Mouse (Mus musculus): ENCODE measurements around the gene Rad23b. TPM values are rescaled to one million over a fixed set of nuclear protein-coding genes. Genes with fewer than 3 reads are reported as not detected.
"Not testable (repeated sequence)": the region's sequence is repeated elsewhere in the genome, so short reads cannot be mapped to it uniquely, and the experiment has no call there.

The Rad23b gene
- polyA plus RNA-seq, 2 experiments: 37.3 to 49.2 TPM

GRCm38 (mm10) chr4:55406558-55406957 is 56.7 kb downstream of the Rad23b start:
- WGBS (ENCODE audit: insufficient replicate concordance): 82% methylated on average over 1 of the region's 1 CpGs
- Histone ChIP-seq H3K4me3 (ENCODE audit: insufficient read depth in 1 of 2, low read depth in 2 of 2, low read length in 2 of 2) (no peak overlapping the region), H3K36me3 (replicated peaks; ENCODE audit: control insufficient read depth, insufficient read depth, low read depth) (no peaks in the 10 kb centered on the region), H3K27me3 (ENCODE audit: control insufficient read depth, insufficient read depth, low read length) (no peaks in the 10 kb centered on the region), H3K9ac (replicated peaks) (no peak overlapping the region), H3K27ac (no peak overlapping the region), H3K9me3 (ENCODE audit: control insufficient read depth, low read length) (no peaks in the 10 kb centered on the region), H3K4me1 (replicated peaks; ENCODE audit: control insufficient read depth in 2 of 2, insufficient read depth in 2 of 2, low read length in 1 of 2) (peaks cover 0 to 10% of the 10 kb centered on the region in 2 experiments; a peak in 2 of 4 replicates), H3K4me2 (ENCODE audit: low read depth) (no peak overlapping the region)
- ATAC-seq (ENCODE audit: insufficient read depth) (no peak), DNase-seq (ENCODE audit: low read depth in 3 of 3, low spot score in 3 of 3) (no peak)
- TF ChIP-seq CTCF (IDR thresholded peaks at IDR 0.05; ENCODE audit: low read depth) (no peak), EP300 (IDR thresholded peaks at IDR 0.05; ENCODE audit: low read depth) (no peak)

- H3K27me3 ChIP-seq (ENCODE audit: control insufficient read depth, insufficient read depth, low read length): no peaks in the 10 kb centered on the region
- H3K36me3 ChIP-seq (replicated peaks; ENCODE audit: control insufficient read depth, insufficient read depth, low read depth): no peaks in the 10 kb centered on the region
- no peak for ATAC-seq (ENCODE audit: insufficient read depth)
- peaks cover 0 to 10% of the 10 kb centered on the region in 2 experiments; a peak in 2 of 4 replicates for H3K4me1 ChIP-seq (replicated peaks; ENCODE audit: control insufficient read depth in 2 of 2, insufficient read depth in 2 of 2, low read length in 1 of 2)
- WGBS (ENCODE audit: insufficient replicate concordance): 54% methylated on average over 2 of the region's 2 CpGs
- TF ChIP-seq CTCF (IDR thresholded peaks at IDR 0.05; ENCODE audit: low read depth) (no peak), EP300 (IDR thresholded peaks at IDR 0.05; ENCODE audit: low read depth) (no peak)
- no peak overlapping the region for H3K4me3 ChIP-seq (ENCODE audit: insufficient read depth in 1 of 2, low read depth in 2 of 2, low read length in 2 of 2)
- no peaks in the 10 kb centered on the region for H3K9me3 ChIP-seq (ENCODE audit: control insufficient read depth, low read length)
- H3K4me2 ChIP-seq (ENCODE audit: low read depth): no peak overlapping the region
- DNase-seq (ENCODE audit: low read depth in 3 of 3, low spot score in 3 of 3): no peak
- no peak overlapping the region for H3K27ac ChIP-seq
- no peak overlapping the region for H3K9ac ChIP-seq (replicated peaks)
These were observed 58.2 kb downstream of the Rad23b start for GRCm38 (mm10) chr4:55408081-55408480.

- no peak overlapping the region for H3K4me2 ChIP-seq (ENCODE audit: low read depth)
- no peak overlapping the region for H3K4me3 ChIP-seq (ENCODE audit: insufficient read depth in 1 of 2, low read depth in 2 of 2, low read length in 2 of 2)
- no peak for DNase-seq (ENCODE audit: low read depth in 3 of 3, low spot score in 3 of 3)
- 83% methylated on average over 16 of the region's 16 CpGs for WGBS (ENCODE audit: insufficient replicate concordance)
- no peaks in the 10 kb centered on the region for H3K36me3 ChIP-seq (replicated peaks; ENCODE audit: control insufficient read depth, insufficient read depth, low read depth)
- H3K9ac ChIP-seq (replicated peaks): no peak overlapping the region
- H3K27me3 ChIP-seq (ENCODE audit: control insufficient read depth, insufficient read depth, low read length): no peaks in the 10 kb centered on the region
- ATAC-seq (ENCODE audit: insufficient read depth): no peak
- H3K4me1 ChIP-seq (replicated peaks; ENCODE audit: control insufficient read depth in 2 of 2, insufficient read depth in 2 of 2, low read length in 1 of 2): peaks cover 0 to 10% of the 10 kb centered on the region in 2 experiments; a peak in 2 of 4 replicates
- H3K9me3 ChIP-seq (ENCODE audit: control insufficient read depth, low read length): no peaks in the 10 kb centered on the region
- no peak overlapping the region for H3K27ac ChIP-seq
- TF ChIP-seq CTCF (IDR thresholded peaks at IDR 0.05; ENCODE audit: low read depth): peak; percentile 54
- TF ChIP-seq EP300 (IDR thresholded peaks at IDR 0.05; ENCODE audit: low read depth): no peak
These were observed 59.2 kb downstream of the Rad23b start for GRCm38 (mm10) chr4:55409025-55409424.

- not testable (repeated sequence) for H3K9ac ChIP-seq (replicated peaks); H3K36me3 ChIP-seq (replicated peaks; ENCODE audit: control insufficient read depth, insufficient read depth, low read depth); H3K4me1 ChIP-seq (replicated peaks; ENCODE audit: control insufficient read depth in 2 of 2, insufficient read depth in 2 of 2, low read length in 1 of 2); H3K9me3 ChIP-seq (ENCODE audit: control insufficient read depth, low read length); H3K4me3 ChIP-seq (ENCODE audit: insufficient read depth in 1 of 2, low read depth in 2 of 2, low read length in 2 of 2); H3K27ac ChIP-seq; H3K27me3 ChIP-seq (ENCODE audit: control insufficient read depth, insufficient read depth, low read length)
- DNase-seq (ENCODE audit: low read depth in 3 of 3, low spot score in 3 of 3): peak in 1 of 3 experiments; percentile 67
- 37% methylated on average over 1 of the region's 1 CpGs for WGBS (ENCODE audit: insufficient replicate concordance)
- peak; percentile 80 for ATAC-seq (ENCODE audit: insufficient read depth)
- H3K4me2 ChIP-seq (ENCODE audit: low read depth): peak overlapping the region; percentile 0; the same call in 1 of the 2 replicates
These were observed 59.9 kb downstream of the Rad23b start for GRCm38 (mm10) chr4:55409578-55410224.

GRCm38 (mm10) chr4:55415864-55416263 is 66.0 kb downstream of the Rad23b start:
- Histone ChIP-seq H3K27me3 (ENCODE audit: control insufficient read depth, insufficient read depth, low read length) (no peaks in the 10 kb centered on the region), H3K4me1 (replicated peaks; ENCODE audit: control insufficient read depth in 2 of 2, insufficient read depth in 2 of 2, low read length in 1 of 2) (no peaks in the 10 kb centered on the region), H3K9me3 (ENCODE audit: control insufficient read depth, low read length) (no peaks in the 10 kb centered on the region), H3K9ac (replicated peaks) (no peak overlapping the region), H3K27ac (no peak overlapping the region), H3K4me3 (ENCODE audit: insufficient read depth in 1 of 2, low read depth in 2 of 2, low read length in 2 of 2) (no peak overlapping the region), H3K36me3 (replicated peaks; ENCODE audit: control insufficient read depth, insufficient read depth, low read depth) (no peaks in the 10 kb centered on the region), H3K4me2 (ENCODE audit: low read depth) (no peak overlapping the region)
- no peak for TF ChIP-seq CTCF (IDR thresholded peaks at IDR 0.05; ENCODE audit: low read depth)
- TF ChIP-seq EP300 (IDR thresholded peaks at IDR 0.05; ENCODE audit: low read depth): no peak
- ATAC-seq (ENCODE audit: insufficient read depth) (no peak), DNase-seq (ENCODE audit: low read depth in 3 of 3, low spot score in 3 of 3) (no peak)
- WGBS (ENCODE audit: insufficient replicate concordance): 59% methylated on average over 3 of the region's 3 CpGs
